ENCODE assay signal across 12 mouse cellular contexts in the genomic region with DNA sequence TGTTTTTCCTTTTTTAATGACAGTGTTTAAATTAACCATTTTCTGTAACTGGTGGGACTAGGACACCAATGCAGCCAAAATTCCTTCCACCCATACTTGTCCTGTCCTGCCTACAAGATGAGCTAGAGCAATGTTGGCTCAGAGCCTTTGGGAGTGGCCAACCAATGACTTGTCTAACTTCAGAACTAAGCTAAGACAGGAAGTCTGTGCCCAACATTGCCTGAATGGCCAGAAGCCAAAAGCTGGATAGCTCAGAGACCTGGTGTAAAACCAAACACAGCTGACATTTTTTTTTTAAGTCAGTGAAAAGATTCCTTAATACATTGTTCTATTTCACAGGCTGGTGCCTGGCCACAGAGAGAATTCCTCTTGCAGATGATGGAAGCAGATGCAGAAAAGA.
"Had no signal": no experiment of that assay in that cellular context is flagged by ENCODE, and none has a peak within 500 bp of the region (broad histone marks: within the 10 kb centered on the region; RNA-seq: fewer than 3 reads in every experiment).

No protein-coding gene starts in this region.

- H3K4me3 ChIP-seq: layer of hippocampus, adult 2 months; limb, embryonic 13.5 days; midbrain, embryonic 12.5 days had no signal

- H3K4me2 ChIP-seq: limb, embryonic 13.5 days; midbrain, embryonic 12.5 days had no signal

- H3K9me3 ChIP-seq: limb, embryonic 13.5 days; midbrain, embryonic 12.5 days had no signal

- H3K36me3 ChIP-seq: limb, embryonic 13.5 days; midbrain, embryonic 12.5 days had no signal

- H3K27me3 ChIP-seq: limb, embryonic 13.5 days; midbrain, embryonic 12.5 days had no signal

- DNase-seq: kidney, postnatal 36 days; left cerebral cortex, postnatal 4 days; lung, adult 18-20 months; right cerebral cortex, postnatal 14 days; thymus, postnatal 4 days had no signal

- ATAC-seq: midbrain, embryonic 16.5 days had no signal

- H3K9ac ChIP-seq: limb, embryonic 13.5 days; liver, embryonic 14.5 days; midbrain, embryonic 12.5 days had no signal

- H3K27ac ChIP-seq: kidney, postnatal 0 days; layer of hippocampus, adult 2 months; limb, embryonic 13.5 days; liver, embryonic 14.5 days; midbrain, embryonic 12.5 days; stomach, postnatal 0 days had no signal

- H3K4me1 ChIP-seq: limb, embryonic 13.5 days; midbrain, embryonic 12.5 days had no signal
